10 mouse cellular contexts compared by ENCODE assay signal in the genomic region with DNA sequence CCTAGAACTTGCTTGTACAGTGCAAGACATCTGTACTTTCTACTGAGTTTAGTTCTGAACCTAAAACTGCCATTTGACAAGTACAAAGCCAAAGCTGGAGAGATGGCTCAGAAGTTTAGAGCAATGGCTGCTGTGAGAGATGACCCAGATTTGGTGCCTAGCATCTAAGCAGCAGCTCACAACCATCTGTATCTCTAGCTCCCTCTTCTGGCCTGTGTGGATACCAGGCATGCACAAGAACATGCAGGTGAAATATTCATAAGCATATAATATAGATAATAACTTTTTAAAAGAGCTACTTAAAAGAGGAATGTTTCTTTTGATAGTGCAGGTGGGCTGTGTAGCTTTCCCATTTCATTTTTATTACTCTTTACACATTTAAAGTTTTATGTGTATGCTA. TPM values are rescaled to one million over a fixed set of nuclear protein-coding genes. Genes with fewer than 3 reads are reported as not detected.
DNase-seq lines count a peak whose midpoint lies in the region; ATAC-seq lines count a peak whose summit lies in the region.
"Had no signal": no experiment of that assay in that cellular context is flagged by ENCODE, and none has a peak within 500 bp of the region (broad histone marks: within the 10 kb centered on the region; RNA-seq: fewer than 3 reads in every experiment).

No protein-coding gene starts in this region.

- no peak for ATAC-seq in forebrain, embryonic 14.5 days
- ATAC-seq in forebrain, embryonic 13.5 days = no peak
- no peak for ATAC-seq in embryonic facial prominence, embryonic 14.5 days (ENCODE audit: low read depth)

- no peaks in the 10 kb centered on the region for H3K36me3 ChIP-seq in forebrain, embryonic 14.5 days (ENCODE audit: control insufficient read depth, insufficient read depth, low read length)
- H3K36me3 ChIP-seq in forebrain, embryonic 13.5 days (ENCODE audit: poor library complexity, severe bottlenecking) = no peaks in the 10 kb centered on the region
- no peaks in the 10 kb centered on the region for H3K36me3 ChIP-seq in embryonic facial prominence, embryonic 14.5 days (ENCODE audit: control insufficient read depth, insufficient read depth, low read length)
- no peaks in the 10 kb centered on the region for H3K36me3 ChIP-seq in midbrain, embryonic 10.5 days
- H3K36me3 ChIP-seq: limb, embryonic 15.5 days had no signal

- no peak overlapping the region for H3K9ac ChIP-seq in forebrain, embryonic 14.5 days (ENCODE audit: low read length)
- no peak overlapping the region for H3K9ac ChIP-seq in forebrain, embryonic 13.5 days
- no peak overlapping the region for H3K9ac ChIP-seq in embryonic facial prominence, embryonic 14.5 days (ENCODE audit: low read depth, low read length)
- H3K9ac ChIP-seq: limb, embryonic 15.5 days had no signal

- H3K4me1 ChIP-seq in forebrain, embryonic 14.5 days (ENCODE audit: control insufficient read depth, insufficient read depth, low read length) = no peaks in the 10 kb centered on the region
- H3K4me1 ChIP-seq in forebrain, embryonic 13.5 days = no peaks in the 10 kb centered on the region
- no peaks in the 10 kb centered on the region for H3K4me1 ChIP-seq in embryonic facial prominence, embryonic 14.5 days (ENCODE audit: control insufficient read depth, insufficient read depth, low read length)
- H3K4me1 ChIP-seq in midbrain, embryonic 10.5 days = no peaks in the 10 kb centered on the region
- H3K4me1 ChIP-seq: limb, embryonic 15.5 days had no signal

- H3K4me2 ChIP-seq in forebrain, embryonic 14.5 days (ENCODE audit: low read length) = no peak overlapping the region
- H3K4me2 ChIP-seq in forebrain, embryonic 13.5 days = no peak overlapping the region
- H3K4me2 ChIP-seq in embryonic facial prominence, embryonic 14.5 days (ENCODE audit: low read depth, low read length) = no peak overlapping the region
- H3K4me2 ChIP-seq: limb, embryonic 15.5 days had no signal

- no peaks in the 10 kb centered on the region for H3K27me3 ChIP-seq in forebrain, embryonic 14.5 days (replicated peaks; ENCODE audit: control insufficient read depth, insufficient read depth, low read length)
- H3K27me3 ChIP-seq in forebrain, embryonic 13.5 days = no peaks in the 10 kb centered on the region
- H3K27me3 ChIP-seq in embryonic facial prominence, embryonic 14.5 days (replicated peaks; ENCODE audit: control insufficient read depth, insufficient read depth, low read length) = no peaks in the 10 kb centered on the region
- no peaks in the 10 kb centered on the region for H3K27me3 ChIP-seq in midbrain, embryonic 10.5 days (ENCODE audit: low read depth, poor library complexity, severe bottlenecking)
- H3K27me3 ChIP-seq: limb, embryonic 15.5 days had no signal

- no peak overlapping the region for H3K4me3 ChIP-seq in forebrain, embryonic 14.5 days (ENCODE audit: low read depth, low read length)
- H3K4me3 ChIP-seq in forebrain, embryonic 13.5 days = no peak overlapping the region
- H3K4me3 ChIP-seq in embryonic facial prominence, embryonic 14.5 days (ENCODE audit: low read depth, low read length) = no peak overlapping the region
- H3K4me3 ChIP-seq in midbrain, embryonic 10.5 days = no peak overlapping the region
- H3K4me3 ChIP-seq: limb, embryonic 15.5 days had no signal

- H3K27ac ChIP-seq in forebrain, embryonic 14.5 days (ENCODE audit: low read depth, low read length) = no peak overlapping the region
- H3K27ac ChIP-seq in forebrain, embryonic 13.5 days = no peak overlapping the region
- H3K27ac ChIP-seq in embryonic facial prominence, embryonic 14.5 days (replicated peaks; ENCODE audit: low read depth, low read length) = no peak overlapping the region
- H3K27ac ChIP-seq in midbrain, embryonic 10.5 days (replicated peaks) = no peak overlapping the region
- H3K27ac ChIP-seq: limb, embryonic 15.5 days had no signal

- no peaks in the 10 kb centered on the region for H3K9me3 ChIP-seq in forebrain, embryonic 14.5 days (replicated peaks; ENCODE audit: control insufficient read depth, low read length)
- no peaks in the 10 kb centered on the region for H3K9me3 ChIP-seq in forebrain, embryonic 13.5 days (replicated peaks)
- H3K9me3 ChIP-seq in embryonic facial prominence, embryonic 14.5 days (ENCODE audit: control insufficient read depth, low read length) = no peaks in the 10 kb centered on the region
- H3K9me3 ChIP-seq in midbrain, embryonic 10.5 days (replicated peaks) = no peaks in the 10 kb centered on the region
- H3K9me3 ChIP-seq: limb, embryonic 15.5 days had no signal

- peak; percentile 61 for DNase-seq in forebrain, embryonic 14.5 days (ENCODE audit: low spot score)
- peak; percentile 28 for DNase-seq in urinary bladder, postnatal 25 days (ENCODE audit: low spot score)
- no peak for DNase-seq in urinary bladder, postnatal 10 days (ENCODE audit: low spot score)
- DNase-seq in embryonic facial prominence, embryonic 14.5 days (ENCODE audit: low spot score) = peak; percentile 65
- DNase-seq in kidney, postnatal 4 days = peak; percentile 21 to 53
- peak; percentile 49 for DNase-seq in lung, postnatal 25 days (ENCODE audit: low spot score)
- no peak for DNase-seq in midbrain, embryonic 10.5 days (ENCODE audit: low spot score)

RNA-seq across cellular contexts. Expression of gene Rnase2a, which starts 15.0 kb away (rescaled TPM):
- polyA plus RNA-seq in forebrain, embryonic 14.5 days (2014; fragmentation: Nextera tagmentation; extraction: Ambion mirVana) = not detected in 2 replicates
- not detected in 2 replicates for polyA plus RNA-seq in forebrain, embryonic 13.5 days (2015; fragmentation: Nextera tagmentation; extraction: Ambion mirVana)
- polyA plus RNA-seq in embryonic facial prominence, embryonic 14.5 days (2014; fragmentation: Nextera tagmentation; extraction: Ambion mirVana) = not detected in 2 replicates
- not detected in 2 replicates for polyA plus RNA-seq in midbrain, embryonic 10.5 days (2016; fragmentation: Nextera tagmentation; extraction: Ambion mirVana)
- polyA plus RNA-seq: limb, embryonic 15.5 days; stomach, embryonic 16.5 days had no signal

RNA-seq across cellular contexts. Expression of gene Ear14, which starts 37.7 kb away (rescaled TPM):
- not detected in 2 replicates for polyA plus RNA-seq in forebrain, embryonic 14.5 days (2014; fragmentation: Nextera tagmentation; extraction: Ambion mirVana)
- polyA plus RNA-seq in forebrain, embryonic 13.5 days (2015; fragmentation: Nextera tagmentation; extraction: Ambion mirVana) = not detected in 2 replicates
- not detected in 2 replicates for polyA plus RNA-seq in embryonic facial prominence, embryonic 14.5 days (2014; fragmentation: Nextera tagmentation; extraction: Ambion mirVana)
- not detected in 2 replicates for polyA plus RNA-seq in midbrain, embryonic 10.5 days (2016; fragmentation: Nextera tagmentation; extraction: Ambion mirVana)
- polyA plus RNA-seq: limb, embryonic 15.5 days; stomach, embryonic 16.5 days had no signal

RNA-seq across cellular contexts. Expression of gene Ang2, which starts 42.0 kb away (rescaled TPM):
- polyA plus RNA-seq in forebrain, embryonic 14.5 days (2014; fragmentation: Nextera tagmentation; extraction: Ambion mirVana) = not detected in 2 replicates
- polyA plus RNA-seq in forebrain, embryonic 13.5 days (2015; fragmentation: Nextera tagmentation; extraction: Ambion mirVana) = not detected in 2 replicates
- polyA plus RNA-seq in embryonic facial prominence, embryonic 14.5 days (2014; fragmentation: Nextera tagmentation; extraction: Ambion mirVana) = not detected in 2 replicates
- polyA plus RNA-seq in midbrain, embryonic 10.5 days (2016; fragmentation: Nextera tagmentation; extraction: Ambion mirVana) = not detected in 2 replicates
- polyA plus RNA-seq: limb, embryonic 15.5 days; stomach, embryonic 16.5 days had no signal

Comparison
In these comparisons a context has a peak if more than half of its experiments do, and no peak if none do; other contexts are left out.
1. DNase-seq: peak in forebrain, embryonic 14.5 days (single experiment), urinary bladder, postnatal 25 days (single experiment), embryonic facial prominence, embryonic 14.5 days (single experiment), kidney, postnatal 4 days (2 of 2) and lung, postnatal 25 days (single experiment); none in urinary bladder, postnatal 10 days (single experiment) and midbrain, embryonic 10.5 days (single experiment).